Mouse (Mus musculus): ENCODE results near the gene Gpr61. TPM values are rescaled to one million over a fixed set of nuclear protein-coding genes. Genes with fewer than 3 reads are reported as not detected.
A peak's percentile ranks its signal among the peaks of the same experiment; 100 is the strongest.

Gene Gpr61
- polyA plus RNA-seq, 1 experiment from 2014 or later = 1.4 TPM

DNA sequence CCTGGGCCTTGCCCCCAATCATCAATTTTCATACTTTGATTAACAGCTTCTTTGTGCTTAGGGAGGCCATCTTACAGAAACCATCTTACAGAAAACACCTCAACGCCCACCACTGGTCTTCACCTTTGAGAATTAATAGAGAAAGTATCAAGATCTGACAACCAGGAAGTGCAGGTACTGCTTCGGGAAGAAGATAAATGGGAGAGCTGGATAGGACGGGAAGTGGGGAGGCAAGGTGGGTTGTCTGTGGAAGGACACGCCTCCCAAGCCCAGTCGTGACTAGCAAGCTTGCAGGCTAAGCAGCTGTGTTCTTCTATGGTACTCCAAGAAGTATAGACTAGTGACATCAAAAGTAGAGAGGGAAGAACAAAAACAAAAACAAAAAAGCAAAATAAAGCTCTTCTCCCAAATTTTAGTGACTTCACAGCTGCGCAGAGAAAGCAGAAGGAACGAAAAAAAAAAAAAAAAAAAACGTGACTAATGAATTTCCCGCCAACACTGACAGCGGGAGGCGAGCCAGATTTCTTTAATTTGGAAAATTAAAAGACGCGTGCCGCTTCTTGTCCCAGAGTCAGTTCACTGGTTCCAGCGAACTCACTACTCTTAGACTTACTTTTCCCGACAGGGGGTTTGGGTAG is 30.9 kb upstream of the Gpr61 start:
- peaks cover 8% of the 10 kb centered on the region; the same call in 1 of the 2 replicates for H3K36me3 ChIP-seq (ENCODE audit: control insufficient read depth, insufficient read depth, low read length)
- 3% methylated on average over 16 of the region's 16 CpGs for WGBS
- no peak overlapping the region for H3K27ac ChIP-seq (replicated peaks; ENCODE audit: low read depth, low read length)
- peaks cover 15% of the 10 kb centered on the region; the same call in 1 of the 2 replicates for H3K4me1 ChIP-seq (ENCODE audit: control insufficient read depth, insufficient read depth, low read length)
- ATAC-seq (ENCODE audit: low FRiP score, low TSS enrichment) (no peak), DNase-seq (peak; percentile 51)
- H3K9me3 ChIP-seq (ENCODE audit: control insufficient read depth, low read length) = no peaks in the 10 kb centered on the region
- no peaks in the 10 kb centered on the region for H3K27me3 ChIP-seq (ENCODE audit: control insufficient read depth, insufficient read depth, low read length)
- peak overlapping the region; percentile 75 for H3K4me3 ChIP-seq (replicated peaks; ENCODE audit: low read depth, low read length)
- peak overlapping the region; percentile 82 for H3K9ac ChIP-seq (replicated peaks; ENCODE audit: low read length)
- peak overlapping the region; percentile 88 for H3K4me2 ChIP-seq (ENCODE audit: low read length)

DNA sequence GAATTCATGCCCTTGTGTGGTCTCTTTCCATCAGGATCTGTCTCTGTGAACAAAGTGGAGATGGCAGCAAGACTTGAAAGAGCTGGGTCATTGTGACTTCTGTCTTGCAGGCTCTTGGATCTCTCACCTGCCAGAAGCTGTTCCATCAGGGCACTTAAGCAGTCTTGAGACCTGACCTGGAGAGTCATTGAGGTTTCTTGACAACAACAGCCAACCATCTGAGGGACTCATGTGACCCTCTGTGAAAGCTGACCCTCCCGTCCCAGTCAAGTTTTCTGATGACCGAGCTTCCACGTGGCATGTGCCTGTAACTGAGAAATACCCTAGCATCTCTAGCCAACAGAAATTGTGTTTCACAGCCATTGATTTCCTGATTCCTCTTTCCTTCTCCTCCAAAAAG is 30.1 kb upstream of the Gpr61 start:
- Histone ChIP-seq H3K36me3 (ENCODE audit: control insufficient read depth, insufficient read depth, low read length) (peaks cover 8% of the 10 kb centered on the region; the same call in 1 of the 2 replicates), H3K9ac (replicated peaks; ENCODE audit: low read length) (no peak overlapping the region), H3K27ac (replicated peaks; ENCODE audit: low read depth, low read length) (no peak overlapping the region), H3K4me3 (replicated peaks; ENCODE audit: low read depth, low read length) (no peak overlapping the region), H3K4me2 (ENCODE audit: low read length) (no peak overlapping the region), H3K9me3 (ENCODE audit: control insufficient read depth, low read length) (no peaks in the 10 kb centered on the region), H3K27me3 (ENCODE audit: control insufficient read depth, insufficient read depth, low read length) (no peaks in the 10 kb centered on the region), H3K4me1 (ENCODE audit: control insufficient read depth, insufficient read depth, low read length) (peaks cover 13% of the 10 kb centered on the region; the same call in 1 of the 2 replicates)
- no peak for ATAC-seq (ENCODE audit: low FRiP score, low TSS enrichment)
- DNase-seq = no peak
- WGBS = 85% methylated on average over 3 of the region's 3 CpGs

DNA sequence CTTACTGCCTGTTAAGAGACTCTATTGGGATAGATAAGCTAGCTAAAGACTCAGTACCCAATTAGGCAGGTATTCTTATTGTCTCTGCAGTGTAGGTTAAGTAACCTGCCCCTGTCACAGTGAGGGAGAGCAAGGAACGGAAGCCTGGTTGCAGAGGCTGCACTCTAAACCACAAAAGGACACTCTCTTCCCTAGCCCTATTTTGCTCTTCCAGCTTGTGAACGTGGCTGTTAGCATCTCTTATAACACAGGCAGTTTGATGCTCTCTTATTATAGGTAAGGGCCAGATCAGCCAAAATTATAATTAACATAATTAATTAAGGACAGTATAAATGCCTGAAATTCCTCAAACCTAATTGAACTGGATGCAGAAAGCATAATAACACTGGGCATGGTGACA is 25.8 kb upstream of the Gpr61 start:
- H3K9ac ChIP-seq (replicated peaks; ENCODE audit: low read length) = no peak overlapping the region
- no peaks in the 10 kb centered on the region for H3K9me3 ChIP-seq (ENCODE audit: control insufficient read depth, low read length)
- H3K4me1 ChIP-seq (ENCODE audit: control insufficient read depth, insufficient read depth, low read length) = peaks cover 3% of the 10 kb centered on the region; the same call in 1 of the 2 replicates
- DNase-seq (no peak), ATAC-seq (ENCODE audit: low FRiP score, low TSS enrichment) (no peak)
- no peak overlapping the region for H3K27ac ChIP-seq (replicated peaks; ENCODE audit: low read depth, low read length)
- no peaks in the 10 kb centered on the region for H3K36me3 ChIP-seq (ENCODE audit: control insufficient read depth, insufficient read depth, low read length)
- H3K4me3 ChIP-seq (replicated peaks; ENCODE audit: low read depth, low read length) = no peak overlapping the region
- no peaks in the 10 kb centered on the region for H3K27me3 ChIP-seq (ENCODE audit: control insufficient read depth, insufficient read depth, low read length)
- 49% methylated on average over 2 of the region's 2 CpGs for WGBS
- H3K4me2 ChIP-seq (ENCODE audit: low read length) = no peak overlapping the region

DNA sequence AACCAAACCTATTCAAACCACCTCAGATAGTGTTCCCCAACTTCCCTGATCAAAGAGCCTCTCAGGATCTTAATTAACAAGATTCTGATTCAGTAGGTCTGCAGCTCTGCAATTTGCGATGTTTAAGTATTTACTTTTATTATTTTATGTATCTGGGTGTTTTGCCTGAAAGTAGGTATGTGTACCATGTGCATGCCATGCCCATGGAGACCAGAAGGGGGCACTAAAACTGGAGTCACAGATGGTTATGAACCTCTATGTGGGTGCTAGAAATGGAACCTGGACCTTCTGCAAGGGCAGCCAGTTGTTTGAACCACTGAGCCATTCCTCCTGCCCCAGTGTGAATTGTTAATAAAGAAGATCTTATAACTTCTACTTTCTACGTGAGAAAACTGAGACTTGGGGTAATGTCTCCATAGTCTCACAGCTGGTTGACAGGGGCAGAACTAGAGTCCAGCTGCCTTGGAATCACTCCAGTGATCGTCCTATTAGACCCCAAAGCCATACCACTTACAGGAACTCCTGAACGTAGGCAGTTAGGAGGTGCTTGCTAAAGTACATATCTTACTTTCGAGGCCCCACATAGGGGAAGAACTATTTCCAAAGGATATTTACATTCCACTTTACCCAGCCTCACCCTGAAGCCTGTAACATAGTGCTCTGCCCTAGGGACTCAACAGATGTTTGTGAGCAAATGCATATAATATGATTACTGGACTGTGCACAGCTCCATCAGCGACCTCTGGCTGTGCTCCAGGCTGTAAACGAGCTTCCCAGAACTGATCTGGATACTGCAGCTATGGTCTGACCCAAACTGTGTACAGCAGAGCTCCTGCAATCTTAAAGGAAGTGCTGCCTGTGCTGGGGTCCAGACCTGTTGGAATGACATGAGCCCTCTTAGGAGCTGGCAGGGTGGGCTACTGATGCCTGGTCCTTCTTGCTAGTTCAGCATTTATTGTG is 24.4 kb upstream of the Gpr61 start:
- DNase-seq (no peak), ATAC-seq (ENCODE audit: low FRiP score, low TSS enrichment) (no peak)
- Histone ChIP-seq H3K36me3 (ENCODE audit: control insufficient read depth, insufficient read depth, low read length) (no peaks in the 10 kb centered on the region), H3K4me1 (ENCODE audit: control insufficient read depth, insufficient read depth, low read length) (peaks cover 14% of the 10 kb centered on the region), H3K27me3 (ENCODE audit: control insufficient read depth, insufficient read depth, low read length) (no peaks in the 10 kb centered on the region), H3K9ac (replicated peaks; ENCODE audit: low read length) (no peak overlapping the region), H3K27ac (replicated peaks; ENCODE audit: low read depth, low read length) (no peak overlapping the region), H3K4me3 (replicated peaks; ENCODE audit: low read depth, low read length) (no peak overlapping the region), H3K9me3 (ENCODE audit: control insufficient read depth, low read length) (no peaks in the 10 kb centered on the region), H3K4me2 (ENCODE audit: low read length) (no peak overlapping the region)
- WGBS = 81% methylated on average over 7 of the region's 7 CpGs

DNA sequence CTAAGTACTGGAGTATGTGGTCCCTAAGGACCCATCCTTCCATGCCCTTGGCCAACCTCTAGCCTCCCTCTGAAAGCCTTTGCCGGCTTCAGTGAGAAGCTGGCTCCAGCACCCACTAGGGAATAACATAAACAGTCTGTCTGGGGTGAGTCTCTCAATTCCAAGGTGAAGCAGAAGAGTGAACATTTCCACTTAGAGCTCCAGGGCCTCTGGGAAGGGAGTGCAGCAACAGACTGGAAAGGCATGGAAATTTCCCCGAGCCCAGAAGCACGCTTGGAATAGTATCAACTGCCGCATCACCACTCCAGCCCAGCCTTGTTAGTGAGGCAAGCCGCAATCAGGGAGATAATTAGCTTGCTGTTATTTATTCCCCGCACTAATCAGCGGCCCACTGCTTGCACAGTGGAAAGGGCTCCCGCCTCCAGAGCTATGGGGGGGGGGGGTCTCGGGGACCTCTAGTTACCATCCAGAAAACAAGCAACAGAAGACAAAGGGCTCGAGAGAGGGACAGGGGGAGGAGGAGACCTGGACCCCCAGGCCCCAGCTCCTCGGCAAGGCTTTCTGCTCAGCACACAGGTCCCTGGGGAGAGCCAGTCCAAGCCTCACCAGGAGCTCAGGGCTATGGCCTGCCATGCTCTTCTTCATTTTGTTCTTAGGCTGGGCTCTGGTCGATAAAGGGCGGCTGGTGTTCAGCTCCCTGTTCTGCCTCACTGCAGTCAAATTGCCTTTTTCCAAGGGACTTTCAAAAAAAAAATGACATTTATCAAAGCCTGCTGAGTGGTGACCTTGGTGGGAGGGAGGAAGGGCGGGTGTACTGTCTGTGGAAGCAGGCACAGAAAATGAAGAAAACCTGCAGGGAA is 20.2 kb upstream of the Gpr61 start:
- Histone ChIP-seq H3K4me2 (ENCODE audit: low read length) (peak overlapping the region; percentile 35), H3K27me3 (ENCODE audit: control insufficient read depth, insufficient read depth, low read length) (no peaks in the 10 kb centered on the region), H3K4me1 (ENCODE audit: control insufficient read depth, insufficient read depth, low read length) (peaks cover 14% of the 10 kb centered on the region), H3K9ac (replicated peaks; ENCODE audit: low read length) (peak overlapping the region; percentile 29; the same call in 1 of the 2 replicates), H3K9me3 (ENCODE audit: control insufficient read depth, low read length) (no peaks in the 10 kb centered on the region), H3K27ac (replicated peaks; ENCODE audit: low read depth, low read length) (peak overlapping the region; percentile 86), H3K36me3 (ENCODE audit: control insufficient read depth, insufficient read depth, low read length) (no peaks in the 10 kb centered on the region), H3K4me3 (replicated peaks; ENCODE audit: low read depth, low read length) (no peak overlapping the region)
- DNase-seq (peak; percentile 77), ATAC-seq (ENCODE audit: low FRiP score, low TSS enrichment) (peak; percentile 76)
- WGBS = 19% methylated on average over 14 of the region's 14 CpGs

DNA sequence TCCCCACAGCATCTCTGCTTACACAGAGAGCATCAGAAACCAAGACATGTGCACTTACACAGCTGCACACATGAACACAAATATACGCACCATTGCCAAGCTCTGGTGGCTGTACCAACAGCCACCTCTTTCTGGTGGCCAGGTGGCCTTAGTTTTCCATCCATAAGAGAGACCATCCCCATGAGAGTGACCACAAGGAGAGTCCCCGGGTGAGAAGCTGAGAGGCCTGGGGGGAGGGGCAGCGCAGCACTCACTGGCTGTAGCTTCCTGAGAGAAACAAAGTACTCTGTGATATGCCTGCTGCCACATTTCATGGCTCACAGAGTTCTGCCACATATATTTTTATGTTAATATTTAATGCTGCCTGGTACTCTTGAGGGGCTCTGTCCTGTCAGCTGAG is 14.5 kb upstream of the Gpr61 start:
- Histone ChIP-seq H3K4me3 (replicated peaks; ENCODE audit: low read depth, low read length) (no peak overlapping the region), H3K4me1 (ENCODE audit: control insufficient read depth, insufficient read depth, low read length) (peaks cover 13% of the 10 kb centered on the region), H3K4me2 (ENCODE audit: low read length) (no peak overlapping the region), H3K9ac (replicated peaks; ENCODE audit: low read length) (no peak overlapping the region), H3K9me3 (ENCODE audit: control insufficient read depth, low read length) (no peaks in the 10 kb centered on the region), H3K27me3 (ENCODE audit: control insufficient read depth, insufficient read depth, low read length) (no peaks in the 10 kb centered on the region), H3K36me3 (ENCODE audit: control insufficient read depth, insufficient read depth, low read length) (no peaks in the 10 kb centered on the region), H3K27ac (replicated peaks; ENCODE audit: low read depth, low read length) (no peak overlapping the region)
- WGBS = 46% methylated on average over 3 of the region's 3 CpGs
- ATAC-seq (ENCODE audit: low FRiP score, low TSS enrichment) (no peak), DNase-seq (no peak)

DNA sequence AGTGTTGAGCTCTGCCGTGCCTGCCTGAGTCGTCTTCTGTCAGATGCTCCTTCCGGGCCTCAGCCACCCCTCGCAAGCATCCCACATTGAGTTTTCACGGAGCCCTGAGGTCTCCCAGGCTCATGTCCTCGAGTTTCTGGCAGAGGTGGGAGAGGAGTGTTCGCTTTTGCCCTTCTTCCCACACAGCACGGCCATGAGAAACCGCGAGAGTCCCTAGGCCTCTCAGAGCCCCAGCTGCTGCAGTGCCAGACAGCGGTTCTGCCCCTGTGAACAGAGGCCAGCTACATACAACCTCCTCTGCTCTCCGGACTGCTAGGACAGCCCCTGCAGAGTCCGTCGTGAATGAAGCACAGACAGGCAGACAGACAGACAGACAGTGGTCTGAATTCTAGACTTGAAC is 12.8 kb upstream of the Gpr61 start:
- no peaks in the 10 kb centered on the region for H3K9me3 ChIP-seq (ENCODE audit: control insufficient read depth, low read length)
- DNase-seq = no peak
- peaks cover 13% of the 10 kb centered on the region for H3K4me1 ChIP-seq (ENCODE audit: control insufficient read depth, insufficient read depth, low read length)
- H3K27ac ChIP-seq (replicated peaks; ENCODE audit: low read depth, low read length) = no peak overlapping the region; the same call in 1 of the 2 replicates
- H3K9ac ChIP-seq (replicated peaks; ENCODE audit: low read length) = no peak overlapping the region
- WGBS = 40% methylated on average over 14 of the region's 14 CpGs
- no peaks in the 10 kb centered on the region for H3K27me3 ChIP-seq (ENCODE audit: control insufficient read depth, insufficient read depth, low read length)
- H3K36me3 ChIP-seq (ENCODE audit: control insufficient read depth, insufficient read depth, low read length) = no peaks in the 10 kb centered on the region
- H3K4me3 ChIP-seq (replicated peaks; ENCODE audit: low read depth, low read length) = no peak overlapping the region
- ATAC-seq (ENCODE audit: low FRiP score, low TSS enrichment) = no peak
- no peak overlapping the region for H3K4me2 ChIP-seq (ENCODE audit: low read length)

DNA sequence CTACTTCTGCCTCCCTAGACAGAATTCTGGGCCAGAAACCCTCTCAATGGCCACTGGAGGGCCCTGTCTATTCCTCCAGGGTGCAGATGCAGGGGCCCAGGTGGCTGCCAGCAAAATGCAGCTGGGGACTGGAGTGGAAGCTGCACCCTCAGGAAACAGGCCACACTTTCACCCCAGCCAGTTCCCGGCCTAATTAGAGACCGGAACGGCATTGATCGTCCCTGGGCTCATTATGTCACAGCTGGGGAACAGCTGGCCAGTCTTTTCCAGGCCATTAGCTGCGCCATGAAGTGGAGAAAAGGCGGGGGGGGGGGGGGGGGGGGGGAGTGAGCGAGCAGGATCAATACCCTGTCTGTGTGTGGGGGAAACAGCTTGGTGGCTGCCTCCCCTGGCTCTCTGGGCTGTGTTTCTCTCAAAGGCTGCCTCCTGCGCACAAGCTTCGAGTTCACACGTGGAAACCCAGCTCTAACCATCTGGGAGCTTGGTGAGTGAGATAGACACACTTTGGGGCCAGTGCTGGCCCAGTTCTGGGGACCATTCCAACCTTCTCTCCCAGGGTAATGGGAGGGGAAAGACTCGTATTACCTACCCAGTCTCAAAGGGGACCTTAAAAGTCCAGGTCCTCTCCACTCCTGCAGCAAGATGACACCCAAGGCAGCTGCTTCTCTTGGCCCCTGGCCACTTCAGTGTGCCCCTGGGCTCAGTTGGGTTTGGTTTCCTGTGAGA is 12.0 kb upstream of the Gpr61 start:
- H3K36me3 ChIP-seq (ENCODE audit: control insufficient read depth, insufficient read depth, low read length) = no peaks in the 10 kb centered on the region
- peak; percentile 67 for DNase-seq
- H3K4me2 ChIP-seq (ENCODE audit: low read length) = no peak overlapping the region
- WGBS = 9% methylated on average over 11 of the region's 11 CpGs
- no peaks in the 10 kb centered on the region for H3K9me3 ChIP-seq (ENCODE audit: control insufficient read depth, low read length)
- ATAC-seq (ENCODE audit: low FRiP score, low TSS enrichment) = peak; percentile 31; the same call in 1 of the 2 replicates
- no peak overlapping the region for H3K4me3 ChIP-seq (replicated peaks; ENCODE audit: low read depth, low read length)
- no peak overlapping the region for H3K9ac ChIP-seq (replicated peaks; ENCODE audit: low read length)
- peaks cover 13% of the 10 kb centered on the region for H3K4me1 ChIP-seq (ENCODE audit: control insufficient read depth, insufficient read depth, low read length)
- no peaks in the 10 kb centered on the region for H3K27me3 ChIP-seq (ENCODE audit: control insufficient read depth, insufficient read depth, low read length)
- peak overlapping the region; percentile 74 for H3K27ac ChIP-seq (replicated peaks; ENCODE audit: low read depth, low read length)
